Mouse (Mus musculus): ENCODE measurements around the gene Misp. TPM values are rescaled to one million over a fixed set of nuclear protein-coding genes. Genes with fewer than 3 reads are reported as not detected.

Gene Misp
- total RNA-seq, 2 experiments from 2014 or later = 0.58 TPM; not detected in 1

DNA sequence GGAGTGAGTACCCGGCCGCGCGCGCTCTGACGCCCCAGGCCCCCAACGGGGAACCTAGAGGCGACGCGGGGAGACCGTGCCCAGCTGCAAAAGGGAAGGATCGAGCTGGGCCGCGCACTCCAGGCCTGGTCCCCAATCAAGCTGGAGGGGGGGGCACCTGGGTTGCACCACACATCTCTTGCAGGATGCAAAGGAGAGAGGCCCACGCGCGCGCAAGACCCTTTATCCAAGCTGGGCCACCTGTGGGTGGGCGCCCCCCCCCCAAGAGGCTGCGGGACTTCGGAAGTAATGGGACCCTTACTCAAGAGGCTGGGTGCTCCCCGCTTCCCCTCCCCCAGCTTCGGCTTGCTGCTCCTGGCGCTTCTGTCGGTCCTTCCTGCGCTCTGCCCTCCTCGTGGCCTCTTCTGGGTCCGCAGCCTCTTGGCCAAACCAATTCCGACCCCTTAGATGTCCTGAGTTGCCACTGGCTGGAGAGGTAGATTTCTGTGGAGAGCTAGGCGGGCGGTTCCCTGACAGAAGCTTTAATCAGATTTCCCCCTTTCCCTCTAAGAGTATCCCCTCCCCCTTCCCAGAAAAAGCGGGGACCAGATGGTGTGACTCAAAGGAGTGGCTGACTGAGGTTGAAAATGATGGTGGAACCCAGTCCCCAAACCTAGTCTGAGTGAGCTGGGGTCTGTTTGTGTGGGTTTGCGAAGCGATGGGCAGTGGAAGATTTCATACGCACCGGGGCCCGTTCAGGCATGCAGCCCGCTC, 26.9 kb upstream of the Misp start:
- ATAC-seq (replicated peaks; ENCODE audit: poor library complexity) = peak; percentile 1; the same call in 1 of the 2 replicates

GRCm38 (mm10) chr10:79794491-79794931, 26.3 kb upstream of the Misp start:
- no peak for ATAC-seq (replicated peaks; ENCODE audit: poor library complexity)

DNA sequence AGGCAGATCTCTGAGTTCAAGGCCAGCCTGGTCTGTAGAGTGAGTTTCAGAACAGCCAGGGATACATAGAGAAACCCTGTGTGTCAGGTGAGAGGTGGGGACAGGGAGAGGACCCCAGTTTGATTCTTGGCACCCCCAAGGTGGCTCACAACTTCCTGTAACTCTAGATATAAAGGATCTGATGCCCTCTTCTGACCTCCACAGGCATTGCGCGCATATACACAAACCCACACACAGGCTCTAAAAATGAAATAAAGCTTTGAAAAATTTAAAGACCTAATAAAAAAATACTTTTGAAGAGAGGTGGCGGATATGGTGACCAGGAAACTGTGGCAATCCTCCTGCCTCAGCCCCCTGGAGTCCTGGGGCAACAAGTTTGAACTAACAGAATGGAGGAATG, 24.9 kb upstream of the Misp start:
- no peak for ATAC-seq (replicated peaks; ENCODE audit: poor library complexity)

GRCm38 (mm10) chr10:79797326-79797725, 23.5 kb upstream of the Misp start:
- peak; percentile 22 for ATAC-seq (replicated peaks; ENCODE audit: poor library complexity)

GRCm38 (mm10) chr10:79798289-79798928, 22.4 kb upstream of the Misp start:
- peak; percentile 79 for ATAC-seq (replicated peaks; ENCODE audit: poor library complexity)

DNA sequence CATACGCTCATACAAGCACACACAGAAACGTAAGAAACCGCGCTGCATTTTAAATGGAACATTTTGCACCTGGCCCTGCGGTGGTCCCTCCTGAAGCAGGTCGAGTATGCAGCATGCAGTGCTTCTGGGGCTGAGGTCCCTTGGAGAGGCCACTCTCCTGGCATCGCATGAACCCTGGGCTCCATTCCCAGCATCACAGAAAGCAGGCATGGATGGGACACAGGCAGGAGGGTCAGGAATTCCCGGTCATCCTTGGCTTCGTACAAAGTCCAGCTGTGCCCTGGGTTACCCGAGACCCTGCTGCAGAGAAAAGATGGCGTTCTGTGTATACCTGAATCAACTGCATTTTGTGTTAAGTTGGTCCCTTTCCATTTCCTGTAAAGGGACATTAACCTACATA, 20.3 kb upstream of the Misp start:
- ATAC-seq (replicated peaks; ENCODE audit: poor library complexity) = no peak

GRCm38 (mm10) chr10:79801837-79802236, 19.0 kb upstream of the Misp start:
- no peak for ATAC-seq (replicated peaks; ENCODE audit: poor library complexity)

GRCm38 (mm10) chr10:79802331-79802971, 18.3 kb upstream of the Misp start:
- ATAC-seq (replicated peaks; ENCODE audit: poor library complexity) = 0 out of 2 replicates have a peak, but pooled peaks have one; percentile 18

DNA sequence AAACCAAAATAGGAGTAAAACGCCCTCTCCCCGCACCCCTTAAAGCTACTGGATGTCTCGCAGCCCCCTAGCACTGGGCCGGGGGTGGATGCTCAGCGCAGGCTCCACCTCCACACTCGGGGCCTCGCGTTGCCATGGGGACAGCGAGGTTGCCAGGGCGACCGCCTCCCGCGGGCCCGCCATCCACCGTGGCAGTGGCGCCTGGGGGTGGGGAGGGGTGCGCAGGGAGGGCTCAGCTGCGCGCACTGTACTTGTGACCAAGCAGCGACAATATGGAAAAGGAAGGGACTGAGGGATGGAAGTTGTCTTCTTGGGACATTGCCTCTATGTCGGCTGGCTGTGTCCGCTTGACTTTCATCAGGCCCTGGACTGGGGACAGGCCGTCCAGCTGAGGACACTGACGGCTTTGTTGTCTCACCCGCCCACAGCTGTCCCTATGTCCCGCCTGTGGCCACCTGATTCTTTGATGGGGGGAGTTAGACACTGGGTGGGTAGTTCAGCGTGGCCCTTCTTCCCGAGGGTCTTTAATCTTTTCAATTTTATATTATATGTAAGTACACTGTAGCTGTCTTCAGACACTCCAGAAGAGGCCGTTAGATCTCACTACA, 17.0 kb upstream of the Misp start:
- no peak for ATAC-seq (replicated peaks; ENCODE audit: poor library complexity)

DNA sequence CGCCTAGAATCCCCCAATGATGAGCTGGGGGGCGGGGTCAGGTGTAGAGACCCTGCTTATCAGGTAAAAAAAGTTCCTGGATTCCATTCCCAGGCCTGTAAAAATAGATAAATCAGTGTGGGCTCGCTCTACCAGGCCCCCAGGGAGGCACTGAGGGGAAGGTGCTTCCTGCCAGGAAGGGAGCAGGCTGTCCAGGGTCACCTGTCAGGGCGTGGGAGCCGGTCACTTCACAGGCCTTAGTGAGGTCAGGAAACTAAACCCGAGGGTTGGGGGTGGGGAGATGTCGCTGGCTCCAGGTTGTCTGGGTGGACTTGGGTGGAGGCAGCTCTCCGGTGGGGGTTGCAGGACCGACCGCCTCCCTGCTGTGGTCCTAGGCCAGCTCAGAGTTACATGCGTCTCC, 15.2 kb upstream of the Misp start:
- ATAC-seq (replicated peaks; ENCODE audit: poor library complexity) = no peak

- no peak for ATAC-seq (replicated peaks; ENCODE audit: poor library complexity)
Observed at GRCm38 (mm10) chr10:79806331-79806730, 14.5 kb upstream of the Misp start.

DNA sequence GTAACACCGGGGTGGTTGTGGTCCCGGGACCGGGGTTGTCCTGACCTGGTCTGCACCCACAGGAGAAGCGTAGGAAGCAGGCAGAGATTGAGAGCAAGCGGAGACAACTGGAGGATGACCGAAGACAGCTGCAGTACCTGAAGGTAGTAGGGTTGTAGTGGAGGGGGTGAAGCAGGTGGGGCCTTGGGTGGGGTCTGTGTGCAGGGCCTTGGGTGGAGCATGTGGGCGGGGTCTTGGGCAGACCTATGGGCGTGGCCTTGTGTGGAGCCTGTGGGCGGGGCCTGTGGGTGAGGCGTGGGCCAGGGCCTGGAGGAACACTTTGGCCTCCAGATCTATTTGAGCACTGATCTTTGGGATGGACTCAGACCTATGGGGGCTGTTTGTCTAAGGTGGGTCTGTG, 13.8 kb upstream of the Misp start:
- peak; percentile 51 for ATAC-seq (replicated peaks; ENCODE audit: poor library complexity)

- no peak for ATAC-seq (replicated peaks; ENCODE audit: poor library complexity)
Observed at GRCm38 (mm10) chr10:79807826-79808225, 13.0 kb upstream of the Misp start.

DNA sequence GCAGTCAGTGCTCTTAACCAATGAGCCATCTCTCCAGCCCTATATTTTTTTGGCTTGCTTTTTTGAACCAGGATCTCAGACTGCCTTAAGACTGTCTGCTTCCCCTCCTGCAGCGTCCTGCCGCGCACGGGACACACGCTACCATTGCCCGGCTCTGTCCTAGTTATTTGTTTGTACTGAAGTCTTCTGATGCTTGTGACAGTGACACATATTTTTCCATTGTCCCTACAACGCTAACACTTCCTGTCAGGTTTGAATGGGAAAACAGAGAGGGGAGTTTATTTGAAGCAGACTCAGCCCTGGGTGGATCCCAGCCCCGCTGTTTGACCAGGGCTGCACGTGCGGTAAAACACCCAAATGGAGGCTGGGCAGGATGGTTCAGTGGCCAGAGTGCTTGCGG, 12.1 kb upstream of the Misp start:
- ATAC-seq (replicated peaks; ENCODE audit: poor library complexity) = no peak

- ATAC-seq (replicated peaks; ENCODE audit: poor library complexity) = peak; percentile 96
Observed at GRCm38 (mm10) chr10:79811736-79812637, 8.8 kb upstream of the Misp start.

- ATAC-seq (replicated peaks; ENCODE audit: poor library complexity) = no peak
Observed at GRCm38 (mm10) chr10:79814271-79814842, 6.4 kb upstream of the Misp start.

- no peak for ATAC-seq (replicated peaks; ENCODE audit: poor library complexity)
Observed at GRCm38 (mm10) chr10:79815671-79816494, 4.9 kb upstream of the Misp start.

DNA sequence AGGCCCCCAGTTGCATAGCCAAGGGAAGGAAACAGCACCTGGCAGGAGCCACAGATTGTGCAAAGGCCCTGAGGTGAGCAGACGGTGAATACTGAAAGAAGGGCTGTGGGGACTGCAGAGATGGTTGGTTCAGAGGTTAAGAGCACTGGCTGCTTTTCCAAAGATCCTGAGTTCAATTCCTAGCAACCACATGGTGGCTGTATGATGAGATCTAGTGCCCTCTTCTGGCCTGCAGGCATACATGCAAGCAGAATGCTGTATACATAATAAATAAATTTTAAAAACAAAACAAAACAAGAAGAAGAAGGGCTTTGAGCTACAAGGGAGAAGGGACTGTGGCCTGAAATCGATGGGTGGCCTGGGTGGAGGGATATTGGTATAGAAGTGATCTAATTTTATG, 3.7 kb upstream of the Misp start:
- ATAC-seq (replicated peaks; ENCODE audit: poor library complexity) = no peak

- ATAC-seq (replicated peaks; ENCODE audit: poor library complexity) = no peak
Observed at GRCm38 (mm10) chr10:79818225-79818624, 2.6 kb upstream of the Misp start.
